Comparison of ENCODE assay signal across 12 mouse cellular contexts in genomic region chr9:90691676-90692661, GRCm38 (mm10).
DNase-seq lines count a peak whose midpoint lies in the region; ATAC-seq and TF ChIP-seq lines count a peak whose summit lies in the region.
"Had no signal": no experiment of that assay in that cellular context is flagged by ENCODE, and none has a peak within 500 bp of the region (broad histone marks: within the 10 kb centered on the region; RNA-seq: fewer than 3 reads in every experiment).

No protein-coding gene starts in this region.

- no peak for TF ChIP-seq POLR2A in cerebellum, adult 2 months (IDR thresholded peaks at IDR 0.05; ENCODE audit: borderline replicate concordance, insufficient read depth, low read length)

- no peaks in the 10 kb centered on the region for H3K9me3 ChIP-seq in forebrain, embryonic 15.5 days
- H3K9me3 ChIP-seq in midbrain, embryonic 13.5 days, result no peaks in the 10 kb centered on the region
- H3K9me3 ChIP-seq: kidney, embryonic 15.5 days had no signal

- H3K4me1 ChIP-seq in cerebellum, adult 2 months (ENCODE audit: control insufficient read depth, insufficient read depth, low read length), result peaks cover 5% of the 10 kb centered on the region; the same call in 1 of the 2 replicates
- H3K4me1 ChIP-seq in forebrain, embryonic 15.5 days, result peaks cover 14% of the 10 kb centered on the region
- peaks cover 26% of the 10 kb centered on the region for H3K4me1 ChIP-seq in midbrain, embryonic 13.5 days (replicated peaks)
- H3K4me1 ChIP-seq: kidney, embryonic 15.5 days had no signal

- H3K4me2 ChIP-seq in forebrain, embryonic 15.5 days (replicated peaks), result no peak overlapping the region
- peak overlapping the region; percentile 28 for H3K4me2 ChIP-seq in midbrain, embryonic 13.5 days (replicated peaks)
- H3K4me2 ChIP-seq: kidney, embryonic 15.5 days had no signal

- 7% methylated on average over 12 of the region's 12 CpGs for WGBS in cerebellum, adult 2 months
- WGBS in forebrain, embryonic 15.5 days, result 13% methylated on average over 12 of the region's 12 CpGs
- 10% methylated on average over 12 of the region's 12 CpGs for WGBS in midbrain, embryonic 13.5 days

- H3K27me3 ChIP-seq in cerebellum, adult 2 months (ENCODE audit: control insufficient read depth, insufficient read depth, low read length), result no peaks in the 10 kb centered on the region
- peaks cover 2% of the 10 kb centered on the region; the same call in 1 of the 2 replicates for H3K27me3 ChIP-seq in forebrain, embryonic 15.5 days
- H3K27me3 ChIP-seq in midbrain, embryonic 13.5 days, result peaks cover 24% of the 10 kb centered on the region

- DNase-seq in cerebellum, adult 2 months, result peak; percentile 60 to 62
- DNase-seq in cerebellum, adult 11 months, result no peak
- DNase-seq in cerebellum, postnatal 10 days, result peak; percentile 49 to 66
- no peak for DNase-seq in frontal cortex, postnatal 10 days (ENCODE audit: low spot score in 2 of 2)
- no peak for DNase-seq in adrenal gland, postnatal 4 days (ENCODE audit: low spot score in 2 of 2)
- DNase-seq in left cerebral cortex, adult 18-20 months (ENCODE audit: low spot score in 2 of 2), result no peak
- DNase-seq: heart, postnatal 36 days; liver; right cerebral cortex, adult 18-20 months had no signal

- peak overlapping the region; percentile 31 for H3K4me3 ChIP-seq in cerebellum, adult 2 months (replicated peaks; ENCODE audit: insufficient read depth, low read depth, low read length)
- H3K4me3 ChIP-seq in forebrain, embryonic 15.5 days, result no peak overlapping the region
- no peak overlapping the region for H3K4me3 ChIP-seq in midbrain, embryonic 13.5 days (replicated peaks)
- H3K4me3 ChIP-seq: kidney, embryonic 15.5 days had no signal

- peak overlapping the region; percentile 92; the same call in 1 of the 2 replicates for H3K27ac ChIP-seq in cerebellum, adult 2 months (ENCODE audit: insufficient read depth, low read length)
- peak overlapping the region; percentile 55; the same call in 1 of the 2 replicates for H3K27ac ChIP-seq in forebrain, embryonic 15.5 days (replicated peaks)
- H3K27ac ChIP-seq in midbrain, embryonic 13.5 days, result 0 out of 2 replicates have a peak overlapping the region, but pooled peaks have one; percentile 35
- H3K27ac ChIP-seq: kidney, embryonic 15.5 days had no signal

- ATAC-seq in forebrain, embryonic 15.5 days (replicated peaks), result no peak
- peak; percentile 19; the same call in 1 of the 2 replicates for ATAC-seq in midbrain, embryonic 13.5 days

- H3K9ac ChIP-seq in forebrain, embryonic 15.5 days (replicated peaks), result no peak overlapping the region
- no peak overlapping the region for H3K9ac ChIP-seq in midbrain, embryonic 13.5 days (replicated peaks)
- H3K9ac ChIP-seq: kidney, embryonic 15.5 days had no signal

- H3K36me3 ChIP-seq in forebrain, embryonic 15.5 days, result no peaks in the 10 kb centered on the region
- no peaks in the 10 kb centered on the region for H3K36me3 ChIP-seq in midbrain, embryonic 13.5 days
- H3K36me3 ChIP-seq: kidney, embryonic 15.5 days had no signal

- TF ChIP-seq CTCF in cerebellum, adult 2 months (IDR thresholded peaks at IDR 0.05; ENCODE audit: borderline replicate concordance, insufficient read depth, low read depth, low read length), result no peak

Comparison
In these comparisons a context has a peak if more than half of its experiments do, and no peak if none do; other contexts are left out.
1. DNase-seq: peak in cerebellum, adult 2 months (2 of 2) and cerebellum, postnatal 10 days (2 of 2); none in cerebellum, adult 11 months (single experiment), frontal cortex, postnatal 10 days (0 of 2), adrenal gland, postnatal 4 days (0 of 2) and left cerebral cortex, adult 18-20 months (0 of 2).
2. H3K27ac ChIP-seq: peak in every context shown above with its lines; median percentile 92 in cerebellum, adult 2 months; 55 in forebrain, embryonic 15.5 days; 35 in midbrain, embryonic 13.5 days.